Mouse (Mus musculus) liver, embryonic 11.5 days (tissue): Measurements from ENCODE around the gene Fam186b. TPM values are rescaled to one million over a fixed set of nuclear protein-coding genes. Genes with fewer than 3 reads are reported as not detected.

Experiments used
- ATAC-seq: fragments of 200-750 bp; cut with Nextera tagmentation; replicated peaks from 2 replicates; pipeline ENCODE4 v1.8.0; 2017; ENCODE audit warnings: moderate number of reproducible peaks, mild to moderate bottlenecking, moderate TSS enrichment, moderate library complexity; ENCODE audit not compliant: low FRiP score
- DNase-seq: peaks from one replicate; pipeline ENCODE4 v3.0.0-alpha.2; 2017; ENCODE audit warnings: low spot score
- H3K27ac ChIP-seq: fragments of 300-500 bp; sonication (generic); 2 replicates; pipeline ENCODE4 v1.5.1; 2014; ENCODE audit warnings: mild to moderate bottlenecking, low read depth, low read length, control low read depth
- H3K27me3 ChIP-seq: fragments of 300-500 bp; sonication (generic); replicated peaks from 2 replicates; pipeline ENCODE4 v1.6.1; 2014; ENCODE audit warnings: low read length, mixed read lengths; ENCODE audit not compliant: control insufficient read depth, insufficient read depth
- H3K36me3 ChIP-seq: fragments of 300-500 bp; sonication (generic); 2 replicates; pipeline ENCODE4 v1.6.1; 2014; ENCODE audit warnings: mild to moderate bottlenecking, low read length, moderate library complexity, mixed read lengths; ENCODE audit not compliant: control insufficient read depth, insufficient read depth
- H3K4me1 ChIP-seq: fragments of 300-500 bp; sonication (generic); replicated peaks from 2 replicates; pipeline ENCODE4 v1.6.1; 2014; ENCODE audit warnings: low read length, mixed read lengths; ENCODE audit not compliant: control insufficient read depth, insufficient read depth
- H3K4me2 ChIP-seq: fragments of 300-500 bp; sonication (generic); 2 replicates; pipeline ENCODE4 v1.6.1; 2014; ENCODE audit warnings: mild to moderate bottlenecking, control low read depth, moderate library complexity
- H3K4me3 ChIP-seq: fragments of 300-500 bp; sonication (generic); 2 replicates; pipeline ENCODE4 v1.5.1; 2014; ENCODE audit warnings: low read depth, low read length, control low read depth
- H3K9ac ChIP-seq: fragments of 300-500 bp; sonication (generic); 2 replicates; pipeline ENCODE4 v1.6.1; 2014; ENCODE audit warnings: low read depth, low read length, control low read depth
- H3K9me3 ChIP-seq: fragments of 300-500 bp; sonication (generic); 2 replicates; pipeline ENCODE4 v1.6.1; 2016; ENCODE audit warnings: low read length, inconsistent platforms, mixed read lengths; ENCODE audit not compliant: control insufficient read depth
- WGBS: fragments of 180-500 bp; shearing (Covaris S2); extraction: QIAGEN DNeasy Blood & Tissue Kit; methylation state at CpG from one replicate; pipeline ENCODE4 v1.1.7; 2014; 5-methylcytosine and 5-hydroxymethylcytosine counted together
- polyA plus RNA-seq: library from polyadenylated mRNA; unstranded; fragments of >200 nt; fragmentation: Nextera tagmentation; extraction: Ambion mirVana; gene quantifications from 2 replicates; pipeline ENCODE4 v1.2.1, GENCODE M21; 2014

Gene Fam186b
- polyA plus RNA-seq: 0.08 and 0.09 TPM in 2 replicates

- Histone ChIP-seq H3K36me3 (no peaks in the 10 kb centered on the region), H3K4me1 (no peaks in the 10 kb centered on the region), H3K27me3 (no peaks in the 10 kb centered on the region), H3K9me3 (no peaks in the 10 kb centered on the region), H3K9ac (peak within 1 kb of the TSS; percentile 75), H3K27ac (peak within 1 kb of the TSS; percentile 82), H3K4me2 (peak within 1 kb of the TSS; percentile 80), H3K4me3 (peak within 1 kb of the TSS; percentile 74)
- ATAC-seq: no peak
- DNase-seq: peak; percentile 52
- WGBS: 5% methylated on average over 16 of the region's 17 CpGs
These were observed at the start of gene Fam186b for GRCm38 (mm10) chr15:99295484-99295981. Gene Fam186b, minus strand, starts transcription at chr15:99295888.

GRCm38 (mm10) chr15:99344961-99345360, 49.3 kb upstream of the Fam186b start:
- Histone ChIP-seq H3K4me3 (no peak overlapping the region), H3K9ac (no peak overlapping the region), H3K27me3 (0 out of 2 replicates have a peak, but pooled peaks cover 3% of the 10 kb centered on the region), H3K27ac (no peak overlapping the region), H3K36me3 (no peaks in the 10 kb centered on the region), H3K4me2 (no peak overlapping the region), H3K4me1 (peaks cover 42% of the 10 kb centered on the region), H3K9me3 (no peaks in the 10 kb centered on the region)
- WGBS: 65% methylated on average over 4 of the region's 4 CpGs
- DNase-seq (no peak), ATAC-seq (no peak)

GRCm38 (mm10) chr15:99344148-99344870, 48.6 kb upstream of the Fam186b start:
- DNase-seq: no peak
- 64% methylated on average over 8 of the region's 8 CpGs for WGBS
- Histone ChIP-seq H3K4me2 (no peak overlapping the region), H3K27ac (no peak overlapping the region), H3K27me3 (0 out of 2 replicates have a peak, but pooled peaks cover 3% of the 10 kb centered on the region), H3K9ac (no peak overlapping the region), H3K36me3 (no peaks in the 10 kb centered on the region), H3K4me3 (no peak overlapping the region), H3K9me3 (no peaks in the 10 kb centered on the region), H3K4me1 (peaks cover 43% of the 10 kb centered on the region)
- no peak for ATAC-seq

DNA sequence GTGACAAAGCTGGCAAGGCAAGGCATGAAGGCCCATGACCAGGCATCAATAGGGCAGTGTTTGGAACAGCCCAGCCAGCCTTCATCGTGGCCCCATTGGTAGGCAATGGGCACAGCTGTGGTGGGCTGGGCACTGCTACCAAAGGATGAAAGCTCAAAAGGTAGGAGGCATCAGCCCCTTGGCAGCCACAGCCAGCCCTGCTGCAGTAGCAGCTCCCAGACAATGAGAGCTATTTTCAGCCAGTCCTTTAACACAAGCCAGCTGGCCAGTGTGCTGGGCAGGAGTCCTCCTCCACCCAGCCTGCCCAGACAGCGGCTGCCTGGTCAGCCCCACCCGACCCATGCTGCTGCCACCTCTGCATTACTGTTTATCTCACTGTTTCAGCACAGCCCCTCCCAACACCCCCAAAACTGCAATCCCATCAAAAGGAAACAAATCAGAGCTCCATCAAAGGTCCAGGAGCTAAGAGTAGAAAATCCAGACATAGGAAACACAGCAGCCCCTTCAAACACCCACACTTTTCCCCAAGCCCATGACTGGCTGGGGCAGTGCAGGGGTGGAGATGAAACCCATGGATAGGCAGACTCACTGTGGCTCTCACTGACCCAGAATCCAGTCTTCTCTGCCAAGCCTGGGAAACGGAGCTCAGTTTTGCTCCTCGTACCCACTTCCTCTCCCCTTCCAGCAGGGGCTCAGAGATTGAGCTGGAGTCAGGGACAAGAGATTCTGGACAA, 47.9 kb upstream of the Fam186b start:
- H3K27ac ChIP-seq: no peak overlapping the region
- H3K4me1 ChIP-seq: peaks cover 44% of the 10 kb centered on the region
- no peak for DNase-seq
- H3K36me3 ChIP-seq: no peaks in the 10 kb centered on the region
- H3K4me3 ChIP-seq: no peak overlapping the region
- no peak overlapping the region for H3K9ac ChIP-seq
- H3K4me2 ChIP-seq: no peak overlapping the region
- WGBS: 34% methylated on average over 5 of the region's 5 CpGs
- H3K9me3 ChIP-seq: no peaks in the 10 kb centered on the region
- no peak for ATAC-seq
- H3K27me3 ChIP-seq: 0 out of 2 replicates have a peak, but pooled peaks cover 3% of the 10 kb centered on the region

DNA sequence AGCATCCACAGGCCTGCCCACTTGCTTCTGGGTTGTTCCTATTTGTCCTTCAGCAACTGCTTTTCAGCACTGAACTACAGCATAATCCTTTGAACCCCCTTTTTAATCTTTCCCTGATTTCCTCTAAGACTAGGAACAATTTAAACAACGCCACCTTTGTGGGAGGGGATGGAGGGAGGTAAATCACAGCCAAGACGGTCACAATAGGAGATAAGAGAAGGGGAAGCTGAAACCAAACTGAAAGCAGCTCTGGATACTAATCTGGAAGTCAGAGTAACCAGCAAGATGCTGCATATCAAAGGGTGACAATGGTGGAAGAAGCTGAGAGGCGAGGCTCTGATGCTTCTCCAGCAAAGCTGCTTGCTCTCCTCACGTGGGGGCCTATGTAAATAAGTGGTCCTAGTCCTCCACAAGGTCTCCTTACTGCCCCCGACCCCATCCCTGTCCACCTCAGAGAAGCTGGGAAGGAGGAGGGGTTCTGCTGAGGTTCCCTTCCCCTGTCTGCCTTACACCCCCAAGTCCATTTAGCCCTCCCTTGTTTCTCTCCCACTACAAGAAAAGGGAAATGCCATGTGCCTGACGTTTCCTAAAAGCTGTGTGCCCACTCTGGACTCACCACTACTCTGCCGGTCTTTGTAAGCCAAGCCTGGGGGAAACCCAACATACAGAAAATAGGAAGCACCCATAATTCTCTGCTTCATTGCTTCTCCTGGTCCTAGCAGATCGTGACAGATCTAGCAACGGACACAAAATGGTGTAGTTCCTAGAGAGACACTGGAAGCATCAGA, 46.7 kb upstream of the Fam186b start:
- peaks cover 42% of the 10 kb centered on the region for H3K4me1 ChIP-seq
- no peaks in the 10 kb centered on the region for H3K9me3 ChIP-seq
- no peak overlapping the region for H3K4me3 ChIP-seq
- WGBS: 31% methylated on average over 9 of the region's 9 CpGs
- no peak overlapping the region for H3K27ac ChIP-seq
- H3K36me3 ChIP-seq: no peaks in the 10 kb centered on the region
- H3K27me3 ChIP-seq: 0 out of 2 replicates have a peak, but pooled peaks cover 3% of the 10 kb centered on the region
- no peak overlapping the region for H3K4me2 ChIP-seq
- no peak for DNase-seq
- H3K9ac ChIP-seq: no peak overlapping the region
- ATAC-seq: no peak

DNA sequence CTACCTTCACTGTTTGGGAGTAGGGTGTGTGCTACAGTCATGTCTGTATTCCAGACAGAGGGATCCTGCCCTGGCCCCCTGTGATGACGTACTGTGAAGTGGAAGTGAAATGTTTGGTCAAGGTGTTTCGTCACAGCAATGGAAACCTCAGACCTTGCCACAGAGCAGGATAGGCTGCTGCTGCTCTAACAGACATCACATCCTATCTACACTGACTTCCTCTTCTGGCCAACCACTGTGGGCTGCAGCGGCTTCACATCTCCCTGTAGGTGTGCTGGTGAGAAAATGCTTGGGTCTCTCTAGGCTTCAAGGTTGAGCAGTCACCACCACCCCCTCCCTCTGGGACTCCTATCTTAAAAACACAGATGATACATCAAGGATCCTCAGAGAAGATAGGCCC, 45.4 kb upstream of the Fam186b start:
- H3K4me3 ChIP-seq: no peak overlapping the region
- H3K36me3 ChIP-seq: no peaks in the 10 kb centered on the region
- no peak overlapping the region for H3K4me2 ChIP-seq
- 40% methylated on average over 3 of the region's 3 CpGs for WGBS
- no peak overlapping the region for H3K9ac ChIP-seq
- H3K27ac ChIP-seq: no peak overlapping the region
- H3K9me3 ChIP-seq: no peaks in the 10 kb centered on the region
- 0 out of 2 replicates have a peak, but pooled peaks cover 3% of the 10 kb centered on the region for H3K27me3 ChIP-seq
- ATAC-seq (no peak; the same call in 1 of the 2 replicates), DNase-seq (no peak)
- peaks cover 45% of the 10 kb centered on the region for H3K4me1 ChIP-seq

- Histone ChIP-seq H3K9ac (no peak overlapping the region), H3K4me2 (peak overlapping the region; percentile 11; the same call in 1 of the 2 replicates), H3K4me1 (peaks cover 55% of the 10 kb centered on the region), H3K9me3 (no peaks in the 10 kb centered on the region), H3K27me3 (0 out of 2 replicates have a peak, but pooled peaks cover 3% of the 10 kb centered on the region), H3K36me3 (no peaks in the 10 kb centered on the region), H3K4me3 (no peak overlapping the region), H3K27ac (no peak overlapping the region)
- DNase-seq: no peak
- ATAC-seq: no peak
- 45% methylated on average over 6 of the region's 6 CpGs for WGBS
These were observed 44.0 kb upstream of the Fam186b start for GRCm38 (mm10) chr15:99339669-99340068.

DNA sequence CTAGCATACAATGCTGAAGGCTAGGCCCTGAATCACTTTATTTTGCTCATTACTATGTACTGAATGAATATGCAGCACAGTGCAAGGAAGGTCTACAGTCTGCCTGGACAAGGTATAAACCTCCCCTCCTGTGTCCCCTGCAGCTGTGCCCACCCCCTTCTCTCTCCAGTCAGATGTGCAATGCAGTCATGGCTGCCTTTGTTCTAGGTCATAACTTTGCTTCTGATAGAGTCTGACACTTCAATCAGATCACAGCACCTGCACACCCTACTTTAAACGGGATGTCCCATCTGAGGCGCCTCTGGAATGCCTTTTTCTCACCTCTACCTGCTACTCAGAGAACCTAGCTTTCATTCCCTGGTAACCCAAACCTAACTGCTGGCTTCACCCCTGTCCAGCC, 43.2 kb upstream of the Fam186b start:
- no peak overlapping the region for H3K4me2 ChIP-seq
- H3K9me3 ChIP-seq: no peaks in the 10 kb centered on the region
- H3K9ac ChIP-seq: no peak overlapping the region
- H3K27ac ChIP-seq: no peak overlapping the region
- ATAC-seq: no peak
- no peak for DNase-seq
- 0 out of 2 replicates have a peak, but pooled peaks cover 3% of the 10 kb centered on the region for H3K27me3 ChIP-seq
- no peak overlapping the region for H3K4me3 ChIP-seq
- 72% methylated on average over 2 of the region's 2 CpGs for WGBS
- H3K4me1 ChIP-seq: peaks cover 56% of the 10 kb centered on the region
- H3K36me3 ChIP-seq: no peaks in the 10 kb centered on the region
